Mouse (Mus musculus): ENCODE data around the gene Dock11.

The Dock11 gene

GRCm38 (mm10) chrX:35950135-35950534 is 61.5 kb downstream of the Dock11 start:
- DNase-seq (ENCODE audit: low spot score) = no peak

- no peak for DNase-seq (ENCODE audit: low spot score)
Observed at GRCm38 (mm10) chrX:35951945-35952344, 63.3 kb downstream of the Dock11 start.

GRCm38 (mm10) chrX:35952521-35953095 is 64.0 kb downstream of the Dock11 start:
- no peak for DNase-seq (ENCODE audit: low spot score)

GRCm38 (mm10) chrX:35956236-35956635 is 67.6 kb downstream of the Dock11 start:
- no peak for DNase-seq (ENCODE audit: low spot score)

GRCm38 (mm10) chrX:35963087-35963486 is 74.5 kb downstream of the Dock11 start:
- DNase-seq (ENCODE audit: low spot score) = no peak

GRCm38 (mm10) chrX:35969276-35969675 is 80.6 kb downstream of the Dock11 start:
- DNase-seq (ENCODE audit: low spot score) = no peak

- DNase-seq (ENCODE audit: low spot score) = no peak
Observed at GRCm38 (mm10) chrX:35976657-35977056, 88.0 kb downstream of the Dock11 start.

- no peak for DNase-seq (ENCODE audit: low spot score)
Observed at GRCm38 (mm10) chrX:35987981-35988380, 99.3 kb downstream of the Dock11 start.

- no peak for DNase-seq (ENCODE audit: low spot score)
Observed at GRCm38 (mm10) chrX:35990508-35991095, 102.0 kb downstream of the Dock11 start.

- no peak for DNase-seq (ENCODE audit: low spot score)
Observed at GRCm38 (mm10) chrX:35994226-35994625, 105.6 kb downstream of the Dock11 start.

GRCm38 (mm10) chrX:35997004-35997403 is 108.4 kb downstream of the Dock11 start:
- no peak for DNase-seq (ENCODE audit: low spot score)

GRCm38 (mm10) chrX:35997793-35998419 is 109.3 kb downstream of the Dock11 start:
- DNase-seq (ENCODE audit: low spot score) = no peak

GRCm38 (mm10) chrX:36025651-36026050 is 137.0 kb downstream of the Dock11 start:
- DNase-seq (ENCODE audit: low spot score) = no peak

- no peak for DNase-seq (ENCODE audit: low spot score)
Observed at GRCm38 (mm10) chrX:36031113-36031512, 142.5 kb downstream of the Dock11 start.

- DNase-seq (ENCODE audit: low spot score) = no peak
Observed at GRCm38 (mm10) chrX:36034045-36034444, 145.4 kb downstream of the Dock11 start.

GRCm38 (mm10) chrX:36045731-36046130 is 157.1 kb downstream of the Dock11 start:
- no peak for DNase-seq (ENCODE audit: low spot score)

- DNase-seq (ENCODE audit: low spot score) = no peak
Observed at GRCm38 (mm10) chrX:36047451-36047850, 158.8 kb downstream of the Dock11 start.

GRCm38 (mm10) chrX:36050312-36050711 is 161.7 kb downstream of the Dock11 start:
- DNase-seq (ENCODE audit: low spot score) = no peak

- no peak for DNase-seq (ENCODE audit: low spot score)
Observed at GRCm38 (mm10) chrX:36073997-36074396, 185.4 kb downstream of the Dock11 start.

- no peak for DNase-seq (ENCODE audit: low spot score)
Observed at GRCm38 (mm10) chrX:36077164-36077563, 188.5 kb downstream of the Dock11 start.

- no peak for DNase-seq (ENCODE audit: low spot score)
Observed at GRCm38 (mm10) chrX:36082917-36083316, 194.3 kb downstream of the Dock11 start.

GRCm38 (mm10) chrX:36088464-36089256 is 200.0 kb downstream of the Dock11 start:
- DNase-seq (ENCODE audit: low spot score) = no peak

- no peak for DNase-seq (ENCODE audit: low spot score)
Observed at GRCm38 (mm10) chrX:36100883-36101282, 212.3 kb downstream of the Dock11 start.
